Mouse (Mus musculus): ENCODE data around the gene 1700020D05Rik. TPM values are rescaled to one million over a fixed set of nuclear protein-coding genes. Genes with fewer than 3 reads are reported as not detected.

The 1700020D05Rik gene
- total and polyA plus RNA-seq, 3 experiments = 0.70 to 0.89 (median 0.82) TPM

- H3K36me3 ChIP-seq (ENCODE audit: control insufficient read depth, insufficient read depth, low read length) = no peaks in the 10 kb centered on the region
- WGBS = 68% methylated on average over 6 of the region's 6 CpGs
- no peak for DNase-seq
Measured at GRCm38 (mm10) chr19:5466916-5467500, 36.6 kb downstream of the 1700020D05Rik start.

GRCm38 (mm10) chr19:5465037-5465436, 38.5 kb downstream of the 1700020D05Rik start:
- Histone ChIP-seq H3K36me3 (ENCODE audit: control insufficient read depth, insufficient read depth, low read length) (no peaks in the 10 kb centered on the region), H3K79me2 (replicated peaks; ENCODE audit: control insufficient read depth, insufficient read depth, low read length) (no peaks in the 10 kb centered on the region; the same call in 1 of the 2 replicates), H3K9ac (ENCODE audit: low read depth, low read length) (no peak overlapping the region), H3K4me3 (no peak overlapping the region), H3K4me1 (ENCODE audit: control insufficient read depth, insufficient read depth, low read length) (peaks cover 5% of the 10 kb centered on the region), H3K27me3 (ENCODE audit: control insufficient read depth, insufficient read depth, low read length) (no peaks in the 10 kb centered on the region), H3K27ac (no peak overlapping the region)
- 89% methylated on average over 8 of the region's 8 CpGs for WGBS
- TF ChIP-seq POLR2A (IDR thresholded peaks at IDR 0.05; ENCODE audit: insufficient read depth, low read depth, low read length) = no peak
- intact Hi-C loops (cut with DNase I) = no loop called here
- DNase-seq = no peak

More at GRCm38 (mm10) chr19:5466916-5467500, 36.6 kb downstream of the 1700020D05Rik start:
- Histone ChIP-seq H3K27me3 (ENCODE audit: control insufficient read depth, insufficient read depth, low read length) (no peaks in the 10 kb centered on the region), H3K9ac (ENCODE audit: low read depth, low read length) (no peak overlapping the region), H3K4me1 (ENCODE audit: control insufficient read depth, insufficient read depth, low read length) (peaks cover 3% of the 10 kb centered on the region), H3K27ac (no peak overlapping the region), H3K4me3 (no peak overlapping the region), H3K79me2 (replicated peaks; ENCODE audit: control insufficient read depth, insufficient read depth, low read length) (no peaks in the 10 kb centered on the region)
- TF ChIP-seq EP300 (IDR thresholded peaks at IDR 0.05; ENCODE audit: insufficient read depth, low read depth, low read length) (no peak), CTCF (IDR thresholded peaks at IDR 0.05) (no peak), POLR2A (IDR thresholded peaks at IDR 0.05; ENCODE audit: insufficient read depth, low read depth, low read length) (no peak)
- intact Hi-C loops (cut with DNase I) = no loop called here

GRCm38 (mm10) chr19:5463791-5464562, 39.6 kb downstream of the 1700020D05Rik start:
- Histone ChIP-seq H3K79me2 (replicated peaks; ENCODE audit: control insufficient read depth, insufficient read depth, low read length) (no peaks in the 10 kb centered on the region; the same call in 1 of the 2 replicates), H3K36me3 (ENCODE audit: control insufficient read depth, insufficient read depth, low read length) (no peaks in the 10 kb centered on the region), H3K4me3 (no peak overlapping the region), H3K4me1 (ENCODE audit: control insufficient read depth, insufficient read depth, low read length) (peaks cover 5% of the 10 kb centered on the region), H3K9ac (ENCODE audit: low read depth, low read length) (no peak overlapping the region; the same call in 1 of the 2 replicates), H3K27me3 (ENCODE audit: control insufficient read depth, insufficient read depth, low read length) (no peaks in the 10 kb centered on the region), H3K27ac (peak overlapping the region; percentile 34; the same call in 1 of the 2 replicates)
- TF ChIP-seq POLR2A (IDR thresholded peaks at IDR 0.05; ENCODE audit: insufficient read depth, low read depth, low read length) (no peak), CTCF (IDR thresholded peaks at IDR 0.05) (peak; percentile 93), EP300 (IDR thresholded peaks at IDR 0.05; ENCODE audit: insufficient read depth, low read depth, low read length) (peak; percentile 76)
- intact Hi-C loops (cut with DNase I) = no loop called here
- 20% methylated on average over 15 of the region's 15 CpGs for WGBS
- DNase-seq = peak; percentile 62 to 72

GRCm38 (mm10) chr19:5463212-5463611, 40.4 kb downstream of the 1700020D05Rik start:
- Histone ChIP-seq H3K36me3 (ENCODE audit: control insufficient read depth, insufficient read depth, low read length) (no peaks in the 10 kb centered on the region), H3K27ac (no peak overlapping the region), H3K4me1 (ENCODE audit: control insufficient read depth, insufficient read depth, low read length) (peaks cover 6% of the 10 kb centered on the region), H3K27me3 (ENCODE audit: control insufficient read depth, insufficient read depth, low read length) (no peaks in the 10 kb centered on the region), H3K4me3 (no peak overlapping the region), H3K79me2 (replicated peaks; ENCODE audit: control insufficient read depth, insufficient read depth, low read length) (no peaks in the 10 kb centered on the region; the same call in 1 of the 2 replicates), H3K9ac (ENCODE audit: low read depth, low read length) (no peak overlapping the region)
- no peak for TF ChIP-seq EP300 (IDR thresholded peaks at IDR 0.05; ENCODE audit: insufficient read depth, low read depth, low read length)
- no peak for TF ChIP-seq CTCF (IDR thresholded peaks at IDR 0.05)
- no peak for TF ChIP-seq POLR2A (IDR thresholded peaks at IDR 0.05; ENCODE audit: insufficient read depth, low read depth, low read length)
- intact Hi-C loops (cut with DNase I) = no loop called here
- DNase-seq = no peak
- WGBS = 85% methylated on average over 9 of the region's 9 CpGs

- Histone ChIP-seq H3K9ac (ENCODE audit: low read depth, low read length) (no peak overlapping the region), H3K36me3 (ENCODE audit: control insufficient read depth, insufficient read depth, low read length) (no peaks in the 10 kb centered on the region), H3K27ac (no peak overlapping the region; the same call in 1 of the 2 replicates), H3K79me2 (replicated peaks; ENCODE audit: control insufficient read depth, insufficient read depth, low read length) (peaks cover 3% of the 10 kb centered on the region), H3K27me3 (ENCODE audit: control insufficient read depth, insufficient read depth, low read length) (no peaks in the 10 kb centered on the region), H3K4me3 (no peak overlapping the region), H3K4me1 (ENCODE audit: control insufficient read depth, insufficient read depth, low read length) (peaks cover 8% of the 10 kb centered on the region)
- intact Hi-C loops (cut with DNase I) = loop anchor here (2.0 kb wide), 1 partner anchor 25 kb away; no protein-coding TSS in a partner anchor
- WGBS = 80% methylated on average over 6 of the region's 6 CpGs
- no peak for DNase-seq
- TF ChIP-seq EP300 (IDR thresholded peaks at IDR 0.05; ENCODE audit: insufficient read depth, low read depth, low read length) (no peak), CTCF (IDR thresholded peaks at IDR 0.05) (no peak), POLR2A (IDR thresholded peaks at IDR 0.05; ENCODE audit: insufficient read depth, low read depth, low read length) (no peak)
Measured at GRCm38 (mm10) chr19:5461411-5461810, 42.2 kb downstream of the 1700020D05Rik start.

All from heart, adult 2 months (tissue).